Mouse (Mus musculus): ENCODE results near the gene Fam83g.

- TF ChIP-seq POLR2A (IDR thresholded peaks at IDR 0.05; ENCODE audit: insufficient read depth, low read depth, low read length), result no peak
- TF ChIP-seq CTCF (IDR thresholded peaks at IDR 0.05; ENCODE audit: insufficient read depth, low read depth, low read length), result no peak
These were observed 9.6 kb upstream of the Fam83g start for GRCm38 (mm10) chr11:61674151-61674838.
